Mouse (Mus musculus): ENCODE data around the gene Gm8773. TPM values are rescaled to one million over a fixed set of nuclear protein-coding genes. Genes with fewer than 3 reads are reported as not detected.

Gm8773 gene
- polyA plus RNA-seq, 1 experiment from 2014 or later: 2.1 TPM

- Histone ChIP-seq H3K36me3 (ENCODE audit: control insufficient read depth, insufficient read depth, low read length) (no peaks in the 10 kb centered on the region), H3K27me3 (ENCODE audit: control insufficient read depth, insufficient read depth, low read length) (no peaks in the 10 kb centered on the region), H3K27ac (ENCODE audit: low read length) (no peak overlapping the region), H3K4me2 (ENCODE audit: low read depth, low read length) (no peak overlapping the region), H3K4me1 (ENCODE audit: control insufficient read depth, insufficient read depth, low read length) (no peaks in the 10 kb centered on the region), H3K4me3 (replicated peaks; ENCODE audit: low read length) (no peak overlapping the region), H3K9ac (ENCODE audit: low read length) (no peak overlapping the region), H3K9me3 (replicated peaks; ENCODE audit: control insufficient read depth, low read length) (no peaks in the 10 kb centered on the region)
- WGBS: 66% methylated on average over 4 of the region's 4 CpGs
- ATAC-seq (ENCODE audit: insufficient read depth, low FRiP score): no peak
These were observed 12.4 kb upstream of the Gm8773 start for GRCm38 (mm10) chr5:5561041-5561706.

GRCm38 (mm10) chr5:5562435-5562834 lies 11.2 kb upstream of the Gm8773 start:
- Histone ChIP-seq H3K36me3 (ENCODE audit: control insufficient read depth, insufficient read depth, low read length) (no peaks in the 10 kb centered on the region), H3K4me1 (ENCODE audit: control insufficient read depth, insufficient read depth, low read length) (no peaks in the 10 kb centered on the region), H3K4me2 (ENCODE audit: low read depth, low read length) (no peak overlapping the region), H3K4me3 (replicated peaks; ENCODE audit: low read length) (no peak overlapping the region), H3K9me3 (replicated peaks; ENCODE audit: control insufficient read depth, low read length) (no peaks in the 10 kb centered on the region), H3K27me3 (ENCODE audit: control insufficient read depth, insufficient read depth, low read length) (no peaks in the 10 kb centered on the region), H3K9ac (ENCODE audit: low read length) (no peak overlapping the region), H3K27ac (ENCODE audit: low read length) (no peak overlapping the region)
- 81% methylated on average over 3 of the region's 3 CpGs for WGBS
- no peak for ATAC-seq (ENCODE audit: insufficient read depth, low FRiP score)

GRCm38 (mm10) chr5:5587686-5588085 lies 14.1 kb downstream of the Gm8773 start:
- Histone ChIP-seq H3K27me3 (ENCODE audit: control insufficient read depth, insufficient read depth, low read length) (no peaks in the 10 kb centered on the region), H3K4me2 (ENCODE audit: low read depth, low read length) (no peak overlapping the region), H3K36me3 (ENCODE audit: control insufficient read depth, insufficient read depth, low read length) (no peaks in the 10 kb centered on the region), H3K27ac (ENCODE audit: low read length) (no peak overlapping the region), H3K9me3 (replicated peaks; ENCODE audit: control insufficient read depth, low read length) (no peaks in the 10 kb centered on the region), H3K9ac (ENCODE audit: low read length) (no peak overlapping the region), H3K4me1 (ENCODE audit: control insufficient read depth, insufficient read depth, low read length) (no peaks in the 10 kb centered on the region), H3K4me3 (replicated peaks; ENCODE audit: low read length) (no peak overlapping the region)
- WGBS: 85% methylated on average over 3 of the region's 3 CpGs
- ATAC-seq (ENCODE audit: insufficient read depth, low FRiP score): no peak

- Histone ChIP-seq H3K27ac (ENCODE audit: low read length) (no peak overlapping the region), H3K9ac (ENCODE audit: low read length) (no peak overlapping the region), H3K36me3 (ENCODE audit: control insufficient read depth, insufficient read depth, low read length) (no peaks in the 10 kb centered on the region), H3K4me3 (replicated peaks; ENCODE audit: low read length) (no peak overlapping the region), H3K4me1 (ENCODE audit: control insufficient read depth, insufficient read depth, low read length) (no peaks in the 10 kb centered on the region), H3K27me3 (ENCODE audit: control insufficient read depth, insufficient read depth, low read length) (no peaks in the 10 kb centered on the region), H3K9me3 (replicated peaks; ENCODE audit: control insufficient read depth, low read length) (no peaks in the 10 kb centered on the region), H3K4me2 (ENCODE audit: low read depth, low read length) (no peak overlapping the region)
- WGBS: 54% methylated on average over 3 of the region's 3 CpGs
- ATAC-seq (ENCODE audit: insufficient read depth, low FRiP score): no peak
These were observed 36.9 kb downstream of the Gm8773 start for GRCm38 (mm10) chr5:5610540-5610939.

GRCm38 (mm10) chr5:5618329-5618728 lies 44.7 kb downstream of the Gm8773 start:
- Histone ChIP-seq H3K9ac (ENCODE audit: low read length) (no peak overlapping the region), H3K4me1 (ENCODE audit: control insufficient read depth, insufficient read depth, low read length) (no peaks in the 10 kb centered on the region), H3K4me2 (ENCODE audit: low read depth, low read length) (no peak overlapping the region), H3K9me3 (replicated peaks; ENCODE audit: control insufficient read depth, low read length) (no peaks in the 10 kb centered on the region), H3K36me3 (ENCODE audit: control insufficient read depth, insufficient read depth, low read length) (no peaks in the 10 kb centered on the region), H3K27ac (ENCODE audit: low read length) (no peak overlapping the region), H3K27me3 (ENCODE audit: control insufficient read depth, insufficient read depth, low read length) (no peaks in the 10 kb centered on the region), H3K4me3 (replicated peaks; ENCODE audit: low read length) (no peak overlapping the region)
- 49% methylated on average over 4 of the region's 4 CpGs for WGBS
- ATAC-seq (ENCODE audit: insufficient read depth, low FRiP score): no peak

GRCm38 (mm10) chr5:5625491-5625890 lies 51.9 kb downstream of the Gm8773 start:
- ATAC-seq (ENCODE audit: insufficient read depth, low FRiP score): no peak
- H3K27me3 ChIP-seq (ENCODE audit: control insufficient read depth, insufficient read depth, low read length): no peaks in the 10 kb centered on the region
- WGBS: 78% methylated on average over 3 of the region's 3 CpGs
- H3K4me3 ChIP-seq (replicated peaks; ENCODE audit: low read length): no peak overlapping the region
- H3K4me2 ChIP-seq (ENCODE audit: low read depth, low read length): no peak overlapping the region
- H3K4me1 ChIP-seq (ENCODE audit: control insufficient read depth, insufficient read depth, low read length): no peaks in the 10 kb centered on the region
- H3K9ac ChIP-seq (ENCODE audit: low read length): no peak overlapping the region
- no peaks in the 10 kb centered on the region for H3K9me3 ChIP-seq (replicated peaks; ENCODE audit: control insufficient read depth, low read length)
- H3K36me3 ChIP-seq (ENCODE audit: control insufficient read depth, insufficient read depth, low read length): no peaks in the 10 kb centered on the region
- no peak overlapping the region for H3K27ac ChIP-seq (ENCODE audit: low read length)

Other genes starting within 250 kb of the Gm8773 start
- 14.4 and 14.7 TPM in 2 replicates for gene Cdk14, start 153.5 kb upstream of the Gm8773 start, polyA plus RNA-seq (2015; fragmentation: Nextera tagmentation; extraction: Ambion mirVana)
- not detected in 2 replicates for gene 1700015F17Rik, start 94.7 kb upstream of the Gm8773 start, polyA plus RNA-seq (2015; fragmentation: Nextera tagmentation; extraction: Ambion mirVana)
- 23.5 and 27.0 TPM in 2 replicates for gene Cldn12, start 58.8 kb upstream of the Gm8773 start, polyA plus RNA-seq (2015; fragmentation: Nextera tagmentation; extraction: Ambion mirVana)
- gene Gtpbp10, start 14.3 kb upstream of the Gm8773 start, polyA plus RNA-seq (2015; fragmentation: Nextera tagmentation; extraction: Ambion mirVana): 23.4 and 23.6 TPM in 2 replicates
- gene Cfap69, start 90.4 kb downstream of the Gm8773 start, polyA plus RNA-seq (2015; fragmentation: Nextera tagmentation; extraction: Ambion mirVana): 3.8 and 4.4 TPM in 2 replicates
- 7.2 and 7.3 TPM in 2 replicates for gene Steap2, start 120.8 kb downstream of the Gm8773 start, polyA plus RNA-seq (2015; fragmentation: Nextera tagmentation; extraction: Ambion mirVana)
- 10.8 and 11.8 TPM in 2 replicates for gene Steap1, start 175.5 kb downstream of the Gm8773 start, polyA plus RNA-seq (2015; fragmentation: Nextera tagmentation; extraction: Ambion mirVana)